Mouse (Mus musculus): ENCODE measurements around the gene Acadm. TPM values are rescaled to one million over a fixed set of nuclear protein-coding genes. Genes with fewer than 3 reads are reported as not detected.

Gene Acadm
- total RNA-seq, 2 experiments from 2014 or later, result 70.0 to 216 TPM

- peak; percentile 4 for ATAC-seq (replicated peaks; ENCODE audit: poor library complexity)
Measured at GRCm38 (mm10) chr3:153905251-153906135, 38.9 kb downstream of the Acadm start.

DNA sequence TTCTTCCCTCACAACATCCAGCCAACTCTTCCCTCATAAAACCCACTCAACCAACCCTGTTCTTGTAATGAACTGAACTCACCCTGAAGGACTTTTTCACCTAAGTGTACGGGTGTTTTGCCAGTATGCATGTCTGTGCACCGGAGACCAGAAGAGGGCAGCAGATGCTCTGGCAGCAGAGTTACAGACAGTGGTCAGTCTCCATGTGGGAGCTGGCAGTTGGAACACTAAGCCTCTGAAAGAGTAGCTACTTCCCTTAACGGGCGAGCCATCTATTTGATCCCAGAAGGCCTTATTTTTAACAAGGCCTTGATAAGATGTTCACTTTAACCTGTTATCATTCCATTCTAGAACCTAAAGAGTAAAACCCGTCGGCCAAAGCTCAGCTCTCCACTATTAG lies 39.8 kb downstream of the Acadm start:
- peak; percentile 70 for ATAC-seq (replicated peaks; ENCODE audit: poor library complexity)

GRCm38 (mm10) chr3:153902595-153902994 lies 41.8 kb downstream of the Acadm start:
- no peak for ATAC-seq (replicated peaks; ENCODE audit: poor library complexity)

GRCm38 (mm10) chr3:153901904-153902303 lies 42.5 kb downstream of the Acadm start:
- ATAC-seq (replicated peaks; ENCODE audit: poor library complexity), result no peak

DNA sequence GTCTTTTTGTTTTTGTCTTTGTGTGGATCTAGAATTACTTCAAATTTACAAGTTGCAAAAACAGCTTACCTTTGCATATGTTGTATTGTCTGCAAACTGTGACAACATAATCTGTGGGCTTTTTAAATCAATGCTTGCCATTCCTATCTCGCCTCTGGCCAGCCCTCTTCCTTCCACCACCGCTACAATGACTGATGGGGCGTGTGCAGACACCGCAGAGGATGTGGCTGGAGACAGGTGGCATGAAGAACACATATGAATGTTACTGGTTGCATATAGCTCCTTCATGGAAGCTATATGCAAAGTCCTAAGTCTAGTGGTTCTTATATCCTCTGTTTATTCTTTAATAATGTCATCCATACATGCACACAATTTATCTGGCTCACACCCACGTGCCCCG lies 47.2 kb downstream of the Acadm start:
- ATAC-seq (replicated peaks; ENCODE audit: poor library complexity), result peak; percentile 40

DNA sequence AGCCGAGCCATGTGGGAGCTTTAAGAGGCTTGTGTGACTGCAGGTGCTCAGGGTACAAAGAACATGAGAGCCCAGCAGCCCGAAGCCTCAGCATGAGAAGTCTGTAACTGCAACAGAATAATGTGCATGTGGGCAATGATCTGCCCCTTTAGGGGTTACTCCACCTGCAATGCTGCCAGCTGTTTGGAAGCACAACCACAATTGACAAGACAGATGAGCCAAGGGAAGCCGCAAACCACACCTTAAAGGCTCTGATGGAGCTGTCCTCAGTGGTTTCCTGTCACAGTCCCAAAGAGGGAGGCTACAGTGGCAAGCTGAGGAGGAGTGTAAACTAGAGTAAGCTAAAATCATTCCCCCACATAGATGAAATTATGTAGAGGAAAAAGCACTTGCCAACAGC lies 49.0 kb downstream of the Acadm start:
- peak; percentile 95 for ATAC-seq (replicated peaks; ENCODE audit: poor library complexity)

GRCm38 (mm10) chr3:153889188-153889781 lies 55.1 kb downstream of the Acadm start:
- peak; percentile 69 for ATAC-seq (replicated peaks; ENCODE audit: poor library complexity)

DNA sequence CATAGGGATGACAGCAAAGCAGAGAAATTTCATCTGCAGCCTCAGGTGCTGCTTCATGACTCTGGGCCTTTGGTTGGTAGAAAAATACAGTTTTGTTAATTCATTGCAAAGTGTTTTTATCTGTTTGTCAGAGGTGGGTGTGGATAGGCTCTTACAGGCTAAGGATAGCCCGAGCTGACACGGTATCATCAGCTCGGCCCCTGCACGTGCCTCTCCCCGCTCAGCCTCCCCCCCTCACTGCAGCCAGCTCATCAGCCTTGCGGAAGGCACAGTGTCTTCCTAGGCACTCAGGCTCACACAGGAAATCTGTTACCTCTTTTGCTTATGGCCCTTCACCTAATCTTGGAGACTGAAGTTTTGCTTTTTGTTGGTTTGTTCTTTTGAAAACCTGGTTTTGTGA lies 56.3 kb downstream of the Acadm start:
- peak; percentile 72 for ATAC-seq (replicated peaks; ENCODE audit: poor library complexity)

DNA sequence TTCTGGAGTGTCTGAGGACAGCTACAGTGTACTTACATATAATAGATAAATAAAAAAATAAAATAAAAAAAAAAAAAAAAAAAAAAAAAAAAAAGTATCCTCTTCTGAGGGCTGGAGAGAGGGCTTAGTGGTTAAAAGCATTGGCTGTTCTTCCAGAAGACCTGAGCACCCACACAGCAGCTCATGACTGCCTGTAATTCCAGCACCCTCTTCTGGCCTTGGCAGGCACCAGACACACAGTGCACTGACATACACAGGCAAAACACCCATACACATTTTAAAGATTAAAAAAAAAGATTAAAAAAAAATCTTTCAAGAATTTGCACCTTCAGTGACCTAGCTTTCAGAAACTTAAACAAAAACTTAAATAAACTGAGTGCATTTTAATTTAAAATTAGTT lies 58.1 kb downstream of the Acadm start:
- peak; percentile 59 for ATAC-seq (replicated peaks; ENCODE audit: poor library complexity)

Other genes with a start within 250 kb of the Acadm start
- 1.1 and 4.0 TPM in 2 replicates for gene St6galnac3, start 219.5 kb downstream of the Acadm start, total RNA-seq (2015)
- 1.2 and 1.6 TPM in 2 replicates for gene St6galnac3, start 219.5 kb downstream of the Acadm start, total RNA-seq (2017)
- 0.51 and 0.64 TPM in 2 replicates for gene Asb17, start 100.4 kb downstream of the Acadm start, total RNA-seq (2015)
- gene Asb17, start 100.4 kb downstream of the Acadm start, total RNA-seq (2017), result 1.2 and 1.8 TPM in 2 replicates
- not detected in 2 replicates for gene Msh4, start 38.5 kb downstream of the Acadm start, total RNA-seq (2015)
- 0.25 TPM in 1 of 2 replicates, not detected in the other for gene Msh4, start 38.5 kb downstream of the Acadm start, total RNA-seq (2017)
- gene Rabggtb, start 31.6 kb downstream of the Acadm start, total RNA-seq (2015), result 121 and 132 TPM in 2 replicates
- gene Rabggtb, start 31.6 kb downstream of the Acadm start, total RNA-seq (2017), result 129 and 171 TPM in 2 replicates
- not detected in 2 replicates for gene Slc44a5, start 28.8 kb upstream of the Acadm start, total RNA-seq (2015)
- not detected in 2 replicates for gene Slc44a5, start 28.8 kb upstream of the Acadm start, total RNA-seq (2017)

All from megakaryocyte progenitor cell, adult 5-6 weeks (primary cell).